22 mouse cellular contexts compared by ENCODE assay signal in the genomic region with DNA sequence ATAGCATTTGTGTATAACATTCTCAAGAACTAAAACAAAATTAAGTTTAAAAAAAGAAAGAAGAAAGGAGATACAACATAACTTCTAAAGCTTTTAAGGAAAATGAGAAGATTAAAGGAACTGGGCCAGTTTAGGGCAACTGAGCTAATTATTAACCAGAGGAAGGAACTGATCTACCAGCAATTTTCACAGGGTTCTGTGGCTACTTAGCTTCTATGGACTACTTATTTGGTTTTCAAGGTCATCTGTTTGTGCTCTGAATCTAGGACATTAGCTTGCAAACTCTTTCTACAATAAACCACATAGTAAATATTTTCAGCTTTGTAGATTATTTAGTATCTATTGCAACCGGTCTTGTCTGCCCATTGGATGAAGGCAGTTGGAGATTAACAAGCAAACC.
"Had no signal": no experiment of that assay in that cellular context is flagged by ENCODE, and none has a peak within 500 bp of the region (broad histone marks: within the 10 kb centered on the region; RNA-seq: fewer than 3 reads in every experiment).

No protein-coding gene starts in this region.

- DNase-seq: gastrocnemius, adult 2 months; gastrocnemius, postnatal 10 days; gastrocnemius, postnatal 25 days; heart, adult 18-20 months; heart, postnatal 10 days; heart, postnatal 4 days; kidney, adult 11 months; layer of hippocampus, adult 9-11 months; layer of hippocampus, postnatal 36 days; left cerebral cortex, postnatal 4 days had no signal

- H3K4me3 ChIP-seq: gastrocnemius, adult 2 months; heart, embryonic 10.5 days; heart, embryonic 12.5 days; hindbrain, embryonic 10.5 days; hindbrain, embryonic 12.5 days; limb, embryonic 13.5 days; limb, embryonic 15.5 days had no signal

- ATAC-seq: forebrain, embryonic 16.5 days; hindbrain, embryonic 16.5 days; inflammation-experienced regulatory T-cells, adult 6 months had no signal

- H3K27ac ChIP-seq: gastrocnemius, adult 2 months; heart, embryonic 10.5 days; hindbrain, embryonic 10.5 days; hindbrain, embryonic 12.5 days; hindbrain, embryonic 14.5 days; limb, embryonic 13.5 days; limb, embryonic 15.5 days; liver, embryonic 14.5 days had no signal

- H3K36me3 ChIP-seq: hindbrain, embryonic 10.5 days had no signal

- H3K27me3 ChIP-seq: heart, embryonic 12.5 days; hindbrain, embryonic 12.5 days; limb, embryonic 13.5 days; limb, embryonic 15.5 days had no signal

- H3K9me3 ChIP-seq: heart, embryonic 10.5 days; heart, embryonic 12.5 days; hindbrain, embryonic 10.5 days; hindbrain, embryonic 12.5 days; limb, embryonic 13.5 days; limb, embryonic 15.5 days had no signal

- H3K4me2 ChIP-seq: heart, embryonic 12.5 days; hindbrain, embryonic 12.5 days; hindbrain, embryonic 14.5 days; limb, embryonic 13.5 days; limb, embryonic 15.5 days; liver, embryonic 11.5 days had no signal

- H3K9ac ChIP-seq: heart, embryonic 12.5 days; hindbrain, embryonic 12.5 days; hindbrain, embryonic 14.5 days; limb, embryonic 13.5 days; limb, embryonic 15.5 days; liver, embryonic 14.5 days had no signal

- H3K4me1 ChIP-seq: heart, embryonic 10.5 days; heart, embryonic 12.5 days; hindbrain, embryonic 10.5 days; hindbrain, embryonic 12.5 days; limb, embryonic 13.5 days; limb, embryonic 15.5 days had no signal
